Mouse (Mus musculus) forebrain, embryonic 16.5 days (tissue): Measurements from ENCODE around the gene Slc39a2. TPM values are rescaled to one million over a fixed set of nuclear protein-coding genes. Genes with fewer than 3 reads are reported as not detected.
"Not testable (repeated sequence)": the region's sequence is repeated elsewhere in the genome, so short reads cannot be mapped to it uniquely, and the experiment has no call there.

ENCODE experiments used
- ATAC-seq: fragments of 200-750 bp; cut with Nextera tagmentation; 2 replicates; pipeline ENCODE4 v1.8.0; 2017; ENCODE audit warnings: mild to moderate bottlenecking, moderate library complexity
- H3K27ac ChIP-seq: fragments of 300-500 bp; sonication (generic); 2 replicates; pipeline ENCODE4 v1.5.1; 2014; ENCODE audit warnings: low read length, control low read depth
- H3K27me3 ChIP-seq: fragments of 300-500 bp; sonication (generic); replicated peaks from 2 replicates; pipeline ENCODE4 v1.6.1; 2014; ENCODE audit warnings: low read length; ENCODE audit not compliant: control insufficient read depth, insufficient read depth
- H3K36me3 ChIP-seq: fragments of 300-500 bp; sonication (generic); 2 replicates; pipeline ENCODE4 v1.6.1; 2014; ENCODE audit not compliant: control insufficient read depth, insufficient read depth
- H3K4me1 ChIP-seq: fragments of 300-500 bp; sonication (generic); replicated peaks from 2 replicates; pipeline ENCODE4 v1.6.1; 2014; ENCODE audit warnings: low read length; ENCODE audit not compliant: control insufficient read depth, insufficient read depth
- H3K4me2 ChIP-seq: fragments of 300-500 bp; sonication (generic); 2 replicates; pipeline ENCODE4 v1.6.1; 2014; ENCODE audit warnings: mild to moderate bottlenecking, low read length, control low read depth
- H3K4me3 ChIP-seq: fragments of 300-500 bp; sonication (generic); replicated peaks from 2 replicates; pipeline ENCODE4 v1.5.1; 2014; ENCODE audit warnings: mild to moderate bottlenecking, low read length, control low read depth
- H3K9ac ChIP-seq: fragments of 300-500 bp; sonication (generic); replicated peaks from 2 replicates; pipeline ENCODE4 v1.6.1; 2014; ENCODE audit warnings: low read depth, low read length, control low read depth
- H3K9me3 ChIP-seq: fragments of 300-500 bp; sonication (generic); 2 replicates; pipeline ENCODE4 v1.6.1; 2016; ENCODE audit warnings: low read length; ENCODE audit not compliant: control insufficient read depth
- WGBS: fragments of 180-500 bp; shearing (Covaris S2); extraction: QIAGEN DNeasy Blood & Tissue Kit; methylation state at CpG from one replicate; pipeline ENCODE4 v1.1.7; 2014; 5-methylcytosine and 5-hydroxymethylcytosine counted together
- polyA plus RNA-seq: library from polyadenylated mRNA; unstranded; fragments of >200 nt; fragmentation: Nextera tagmentation; extraction: Ambion mirVana; gene quantifications from 2 replicates; pipeline ENCODE4 v1.2.1, GENCODE M21; 2015

Gene Slc39a2
- polyA plus RNA-seq, 1 experiment from 2014 or later: 2.6 TPM

GRCm38 (mm10) chr14:51922910-51923309 is 30.2 kb downstream of the Slc39a2 start:
- H3K27ac ChIP-seq: no peak overlapping the region
- WGBS: 91% methylated on average over 2 of the region's 2 CpGs
- ATAC-seq: no peak
- no peak overlapping the region for H3K4me2 ChIP-seq
- no peaks in the 10 kb centered on the region for H3K36me3 ChIP-seq
- H3K9ac ChIP-seq: no peak overlapping the region
- H3K27me3 ChIP-seq: no peaks in the 10 kb centered on the region
- H3K9me3 ChIP-seq: no peaks in the 10 kb centered on the region
- peaks cover 10% of the 10 kb centered on the region for H3K4me1 ChIP-seq
- H3K4me3 ChIP-seq: no peak overlapping the region

DNA sequence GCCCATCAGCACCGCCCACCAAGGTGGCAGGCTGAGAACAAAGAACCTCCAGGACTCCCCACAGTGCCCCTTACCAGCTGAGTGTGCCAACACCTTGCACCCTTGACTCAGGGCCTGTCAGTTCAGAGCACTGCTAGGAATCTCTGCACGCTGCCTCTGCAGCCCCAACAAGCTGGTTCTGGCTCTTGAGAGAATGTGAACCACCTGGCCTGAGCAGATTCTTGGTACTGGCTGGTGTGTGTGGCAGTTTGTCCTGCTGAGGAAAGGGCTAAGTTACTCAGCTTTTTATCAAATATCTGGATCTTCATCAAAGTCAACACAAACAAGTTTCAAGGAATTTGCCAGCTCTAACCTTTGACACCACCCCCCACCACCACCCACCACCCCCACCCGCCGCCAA is 30.8 kb downstream of the Slc39a2 start:
- ATAC-seq: no peak
- H3K36me3 ChIP-seq: no peaks in the 10 kb centered on the region
- H3K4me2 ChIP-seq: no peak overlapping the region
- H3K27ac ChIP-seq: no peak overlapping the region
- H3K27me3 ChIP-seq: no peaks in the 10 kb centered on the region
- WGBS: 81% methylated on average over 4 of the region's 4 CpGs
- H3K9me3 ChIP-seq: no peaks in the 10 kb centered on the region
- H3K9ac ChIP-seq: no peak overlapping the region
- no peak overlapping the region for H3K4me3 ChIP-seq
- peaks cover 10% of the 10 kb centered on the region for H3K4me1 ChIP-seq

GRCm38 (mm10) chr14:51926930-51927329 is 34.2 kb downstream of the Slc39a2 start:
- H3K27ac ChIP-seq, H3K4me2 ChIP-seq, ATAC-seq, H3K9me3 ChIP-seq, H3K4me3 ChIP-seq, H3K36me3 ChIP-seq, H3K27me3 ChIP-seq, H3K9ac ChIP-seq: not testable (repeated sequence)
- H3K4me1 ChIP-seq: peaks cover 17% of the 10 kb centered on the region
- 94% methylated on average over 11 of the region's 11 CpGs for WGBS

GRCm38 (mm10) chr14:51929309-51929943 is 36.7 kb downstream of the Slc39a2 start:
- no peak overlapping the region for H3K4me2 ChIP-seq

GRCm38 (mm10) chr14:51929968-51930367 is 37.3 kb downstream of the Slc39a2 start:
- ATAC-seq: 0 out of 2 replicates have a peak, but pooled peaks have one; percentile 1
- H3K4me2 ChIP-seq: no peak overlapping the region
- peak overlapping the region; percentile 56 for H3K27ac ChIP-seq
- H3K9me3 ChIP-seq: no peaks in the 10 kb centered on the region
- H3K4me3 ChIP-seq: no peak overlapping the region
- 58% methylated on average over 9 of the region's 9 CpGs for WGBS
- H3K27me3 ChIP-seq: no peaks in the 10 kb centered on the region
- H3K4me1 ChIP-seq: peaks cover 11% of the 10 kb centered on the region
- no peak overlapping the region for H3K9ac ChIP-seq
- no peaks in the 10 kb centered on the region for H3K36me3 ChIP-seq

More at GRCm38 (mm10) chr14:51929309-51929943, 36.7 kb downstream of the Slc39a2 start:
- H3K36me3 ChIP-seq: no peaks in the 10 kb centered on the region
- peak overlapping the region; percentile 56 for H3K27ac ChIP-seq
- H3K9me3 ChIP-seq: no peaks in the 10 kb centered on the region
- ATAC-seq: peak; percentile 67
- H3K27me3 ChIP-seq: no peaks in the 10 kb centered on the region
- H3K9ac ChIP-seq: no peak overlapping the region
- H3K4me3 ChIP-seq: no peak overlapping the region
- WGBS: 56% methylated on average over 8 of the region's 8 CpGs
- H3K4me1 ChIP-seq: peaks cover 11% of the 10 kb centered on the region

DNA sequence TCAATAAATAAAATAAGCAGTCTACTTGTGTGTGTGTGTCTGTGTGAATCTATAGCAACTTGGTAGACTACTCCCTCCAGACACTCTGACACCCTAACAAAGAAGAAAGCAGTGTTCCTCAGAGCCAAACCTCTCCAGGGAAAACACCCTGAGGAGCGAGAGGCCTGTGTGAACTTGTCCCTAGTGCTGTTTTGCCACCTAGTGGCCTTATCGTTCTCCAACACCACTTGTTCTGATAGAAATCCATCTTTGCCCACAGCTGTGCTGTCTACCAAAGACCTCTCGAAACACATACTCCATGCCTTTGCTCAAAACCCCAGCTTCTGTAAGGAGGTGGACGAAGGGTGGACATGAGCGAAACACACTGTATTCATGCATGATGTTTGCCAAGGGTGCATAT is 38.1 kb downstream of the Slc39a2 start:
- WGBS: 29% methylated on average over 5 of the region's 5 CpGs
- Histone ChIP-seq H3K9ac (no peak overlapping the region), H3K27ac (no peak overlapping the region)

DNA sequence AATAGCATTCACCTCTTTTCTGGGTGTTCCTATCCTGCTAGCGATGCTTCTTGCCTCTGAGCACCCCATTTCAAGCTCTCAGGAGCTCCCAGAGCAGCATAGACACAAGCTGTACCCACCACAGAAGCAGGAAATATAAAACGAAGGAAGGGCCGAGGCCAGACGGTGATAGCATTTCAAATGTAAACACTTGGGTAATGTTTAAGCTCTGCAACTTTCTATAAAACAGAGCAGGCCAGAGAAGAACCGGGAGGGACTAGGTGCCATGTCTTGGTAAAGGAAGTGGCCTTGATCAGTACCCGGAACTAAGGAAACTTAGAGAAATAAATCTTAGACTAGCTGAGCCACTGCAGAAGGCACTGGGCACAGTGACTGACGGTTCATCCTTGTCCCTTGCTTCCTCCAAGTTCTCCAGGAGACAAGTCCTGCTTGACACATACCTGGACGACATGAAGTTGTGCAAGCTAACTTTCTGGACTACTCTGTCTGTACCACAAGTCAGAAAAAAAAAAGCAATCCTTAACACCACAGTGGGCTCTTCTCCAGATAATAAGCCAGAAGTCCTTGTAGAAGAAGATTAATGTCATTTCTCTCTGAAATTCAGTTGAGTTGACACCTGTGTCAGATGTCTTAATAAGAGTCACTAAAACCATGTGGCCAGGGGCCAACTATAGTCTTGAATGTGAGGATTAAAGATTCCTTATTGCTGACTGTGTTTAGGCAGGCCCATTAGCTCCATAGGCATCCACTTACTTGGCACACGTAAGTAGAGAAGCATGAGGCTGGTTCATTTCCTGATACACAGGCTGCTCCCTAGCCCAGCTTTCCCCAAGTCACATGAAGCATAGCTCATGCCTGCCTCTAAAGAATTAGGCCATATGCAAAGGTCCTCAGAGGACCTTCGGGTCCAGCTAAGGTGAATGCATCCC is 39.7 kb downstream of the Slc39a2 start:
- H3K9me3 ChIP-seq: no peaks in the 10 kb centered on the region
- H3K27me3 ChIP-seq: no peaks in the 10 kb centered on the region
- no peak for ATAC-seq
- H3K36me3 ChIP-seq: no peaks in the 10 kb centered on the region
- no peak overlapping the region for H3K9ac ChIP-seq
- H3K4me3 ChIP-seq: no peak overlapping the region
- no peak overlapping the region for H3K4me2 ChIP-seq
- H3K27ac ChIP-seq: no peak overlapping the region
- WGBS: 79% methylated on average over 10 of the region's 10 CpGs
- peaks cover 11% of the 10 kb centered on the region for H3K4me1 ChIP-seq

More for the DNA sequence above, 38.1 kb downstream of the Slc39a2 start:
- Histone ChIP-seq H3K36me3 (no peaks in the 10 kb centered on the region), H3K27me3 (no peaks in the 10 kb centered on the region), H3K9me3 (no peaks in the 10 kb centered on the region), H3K4me2 (no peak overlapping the region), H3K4me3 (no peak overlapping the region), H3K4me1 (peaks cover 11% of the 10 kb centered on the region)
- peak; percentile 88 for ATAC-seq

- H3K27me3 ChIP-seq: no peaks in the 10 kb centered on the region
- H3K4me2 ChIP-seq: no peak overlapping the region
- 88% methylated on average over 9 of the region's 9 CpGs for WGBS
- no peaks in the 10 kb centered on the region for H3K36me3 ChIP-seq
- no peak overlapping the region for H3K9ac ChIP-seq
- H3K4me1 ChIP-seq: no peaks in the 10 kb centered on the region
- no peak overlapping the region for H3K4me3 ChIP-seq
- H3K27ac ChIP-seq: no peak overlapping the region
- H3K9me3 ChIP-seq: no peaks in the 10 kb centered on the region
- no peak for ATAC-seq
Measured at GRCm38 (mm10) chr14:51939005-51939404, 46.3 kb downstream of the Slc39a2 start.

DNA sequence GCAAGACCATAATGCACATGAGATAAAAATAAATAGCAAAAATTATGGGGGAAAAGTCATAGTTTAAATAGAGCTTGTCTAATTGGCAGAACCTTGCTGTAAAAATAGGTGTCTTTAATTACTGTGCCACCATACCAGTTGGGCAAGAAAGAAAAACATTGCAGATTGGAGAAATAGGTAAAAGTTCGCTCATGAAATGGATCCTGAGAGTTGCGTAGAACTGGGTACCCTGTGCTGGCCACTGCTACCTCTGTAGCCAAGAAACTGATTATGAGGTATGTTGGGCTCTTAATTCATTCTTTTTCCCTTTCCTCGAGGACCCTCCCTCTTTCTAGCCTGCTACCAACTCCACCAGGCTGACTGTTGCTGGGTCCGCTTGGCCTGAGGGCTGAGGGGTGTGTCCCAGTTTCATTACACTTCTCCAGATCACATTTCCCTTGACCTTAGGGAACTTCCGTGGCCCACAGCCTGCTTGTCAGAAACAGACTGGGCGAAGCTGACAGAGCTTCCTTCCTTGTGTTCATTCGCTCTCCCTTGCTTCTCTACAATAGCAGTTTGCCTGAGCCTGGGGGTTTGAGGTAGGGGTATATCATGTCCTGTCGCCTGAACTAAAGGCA is 48.4 kb downstream of the Slc39a2 start:
- no peak overlapping the region for H3K4me2 ChIP-seq
- no peak for ATAC-seq
- H3K9ac ChIP-seq: no peak overlapping the region
- no peaks in the 10 kb centered on the region for H3K27me3 ChIP-seq
- 43% methylated on average over 8 of the region's 8 CpGs for WGBS
- H3K36me3 ChIP-seq: no peaks in the 10 kb centered on the region
- no peaks in the 10 kb centered on the region for H3K4me1 ChIP-seq
- H3K27ac ChIP-seq: no peak overlapping the region
- no peaks in the 10 kb centered on the region for H3K9me3 ChIP-seq
- no peak overlapping the region for H3K4me3 ChIP-seq
